Mouse (Mus musculus): ENCODE results near the gene Cnksr2. TPM values are rescaled to one million over a fixed set of nuclear protein-coding genes. Genes with fewer than 3 reads are reported as not detected.

The Cnksr2 gene
- polyA plus RNA-seq, 1 experiment from 2014 or later = 5.3 TPM

- Histone ChIP-seq H3K4me3 (peak within 1 kb of the TSS; percentile 24), H3K4me1 (peaks cover 2% of the 10 kb centered on the region; the same call in 1 of the 2 replicates), H3K9me3 (no peaks in the 10 kb centered on the region), H3K36me3 (no peaks in the 10 kb centered on the region), H3K4me2 (peak within 1 kb of the TSS; percentile 60), H3K27ac (no peak within 1 kb of the TSS), H3K27me3 (peaks cover 28% of the 10 kb centered on the region), H3K9ac (peak within 1 kb of the TSS; percentile 32; the same call in 1 of the 2 replicates)
- no peak for ATAC-seq (ENCODE audit: insufficient number of reproducible peaks, insufficient read depth, low FRiP score, low TSS enrichment, low read depth)
- WGBS = 39% methylated on average over 28 of the region's 28 CpGs
Measured at GRCm38 (mm10) chrX:157818207-157818920, 224.7 kb downstream of the Cnksr2 start, which contains the start of gene Klhl34. TSS of gene Klhl34 (plus strand) at chrX:157818435.

- Histone ChIP-seq H3K4me2 (peak overlapping the region; percentile 60), H3K36me3 (no peaks in the 10 kb centered on the region), H3K9me3 (no peaks in the 10 kb centered on the region), H3K4me3 (peak overlapping the region; percentile 24), H3K27me3 (peaks cover 28% of the 10 kb centered on the region), H3K9ac (peak overlapping the region; percentile 32; the same call in 1 of the 2 replicates), H3K4me1 (peaks cover 2% of the 10 kb centered on the region; the same call in 1 of the 2 replicates), H3K27ac (no peak overlapping the region)
- no peak for ATAC-seq (ENCODE audit: insufficient number of reproducible peaks, insufficient read depth, low FRiP score, low TSS enrichment, low read depth)
- WGBS = 31% methylated on average over 31 of the region's 31 CpGs
Measured at GRCm38 (mm10) chrX:157817571-157818206, 225.4 kb downstream of the Cnksr2 start.

GRCm38 (mm10) chrX:157809721-157810120 is 233.4 kb downstream of the Cnksr2 start:
- WGBS = 61% methylated on average over 1 of the region's 1 CpGs
- no peaks in the 10 kb centered on the region; the same call in 1 of the 2 replicates for H3K27me3 ChIP-seq

GRCm38 (mm10) chrX:157801669-157802068 is 241.4 kb downstream of the Cnksr2 start:
- H3K27me3 ChIP-seq = no peaks in the 10 kb centered on the region
- H3K9me3 ChIP-seq = no peaks in the 10 kb centered on the region
- no peaks in the 10 kb centered on the region for H3K4me1 ChIP-seq
- no peak overlapping the region for H3K4me3 ChIP-seq
- no peak overlapping the region for H3K9ac ChIP-seq
- no peak overlapping the region for H3K27ac ChIP-seq
- 91% methylated on average over 2 of the region's 2 CpGs for WGBS
- no peak for ATAC-seq (ENCODE audit: insufficient number of reproducible peaks, insufficient read depth, low FRiP score, low TSS enrichment, low read depth)
- H3K36me3 ChIP-seq = no peaks in the 10 kb centered on the region
- no peak overlapping the region for H3K4me2 ChIP-seq

More at GRCm38 (mm10) chrX:157809721-157810120, 233.4 kb downstream of the Cnksr2 start:
- H3K27ac ChIP-seq = no peak overlapping the region
- no peaks in the 10 kb centered on the region for H3K36me3 ChIP-seq
- H3K9ac ChIP-seq = no peak overlapping the region
- H3K4me1 ChIP-seq = no peaks in the 10 kb centered on the region
- no peak overlapping the region for H3K4me3 ChIP-seq
- H3K9me3 ChIP-seq = no peaks in the 10 kb centered on the region
- no peak overlapping the region for H3K4me2 ChIP-seq
- ATAC-seq (ENCODE audit: insufficient number of reproducible peaks, insufficient read depth, low FRiP score, low TSS enrichment, low read depth) = no peak

Other genes with a start within 250 kb of the Cnksr2 start
- gene Klhl34, start 224.9 kb downstream of the Cnksr2 start, polyA plus RNA-seq (2015; fragmentation: Nextera tagmentation; extraction: Ambion mirVana) = 1.5 and 2.4 TPM in 2 replicates